Mouse (Mus musculus) MEL (cell line): ENCODE data around the gene Dnajc27.
A peak's percentile ranks its signal among the peaks of the same experiment; 100 is the strongest.

Source experiments
- CTCF ChIP-seq, 3 experiments: IDR thresholded peaks in 2 of 3; conservative IDR thresholded peaks in 1 of 3; 2 replicates each; pipeline ENCODE4 v1.5.1; 2011 to 2012; ENCODE audit warnings: low read length in 3 of 3, low read depth in 2 of 3, mild to moderate bottlenecking in 2 of 3, improper control_type of control experiment in 1 of 3, inconsistent platforms in 1 of 3, mixed read lengths in 1 of 3, moderate library complexity in 1 of 3; ENCODE audit not compliant: control insufficient read depth in 1 of 3, insufficient read depth in 1 of 3, poor library complexity in 1 of 3, severe bottlenecking in 1 of 3
- EP300 ChIP-seq, 2 experiments: IDR thresholded peaks; 2 replicates each; pipeline ENCODE4 v1.6.1; 2011; ENCODE audit warnings: improper control_type of control experiment in 2 of 2, low read length in 2 of 2, low read depth in 1 of 2, mild to moderate bottlenecking in 1 of 2
- GABPA ChIP-seq: IDR thresholded peaks from 2 replicates; pipeline ENCODE4 v1.6.1; 2012; ENCODE audit warnings: low read depth, mild to moderate bottlenecking, inconsistent platforms, low read length, improper control_type of control experiment, moderate library complexity
- MAX ChIP-seq: IDR thresholded peaks from 2 replicates; pipeline ENCODE4 v1.6.1; 2011; ENCODE audit warnings: low read length, improper control_type of control experiment
- MEF2A ChIP-seq: IDR thresholded peaks from 2 replicates; pipeline ENCODE4 v1.6.1; 2014; ENCODE audit warnings: low read depth, mild to moderate bottlenecking, inconsistent platforms, low read length, improper control_type of control experiment; ENCODE audit not compliant: poor library complexity, insufficient replicate concordance, severe bottlenecking; ENCODE audit errors: extremely low read depth
- POLR2A ChIP-seq, 2 experiments: IDR thresholded peaks; 2 replicates each; pipeline ENCODE4 v1.6.1; 2011 to 2012; ENCODE audit warnings: low read length in 2 of 2, mild to moderate bottlenecking in 2 of 2, control low read depth in 1 of 2, improper control_type of control experiment in 1 of 2, low read depth in 1 of 2, moderate library complexity in 1 of 2; ENCODE audit not compliant: control insufficient read depth in 1 of 2, insufficient read depth in 1 of 2, poor library complexity in 1 of 2
- UBTF ChIP-seq: IDR thresholded peaks from 2 replicates; pipeline ENCODE4 v1.6.1; 2012; ENCODE audit warnings: low read depth, mild to moderate bottlenecking, inconsistent platforms, low read length, improper control_type of control experiment, moderate library complexity, borderline replicate concordance; ENCODE audit not compliant: insufficient read depth
- USF1 ChIP-seq: IDR thresholded peaks from 2 replicates; pipeline ENCODE4 v1.6.1; 2014; ENCODE audit warnings: low read depth, mild to moderate bottlenecking, inconsistent platforms, low read length, improper control_type of control experiment, moderate library complexity
- ZC3H11A ChIP-seq: IDR thresholded peaks from 2 replicates; pipeline ENCODE4 v1.6.1; 2012; ENCODE audit warnings: low read depth, mild to moderate bottlenecking, inconsistent platforms, low read length, improper control_type of control experiment
- ZKSCAN1 ChIP-seq: IDR thresholded peaks from 2 replicates; pipeline ENCODE4 v1.6.1; 2012; ENCODE audit warnings: low read depth, mild to moderate bottlenecking, inconsistent platforms, low read length, improper control_type of control experiment, moderate library complexity
- ZMIZ1 ChIP-seq: IDR thresholded peaks from 2 replicates; pipeline ENCODE4 v1.6.1; 2012; ENCODE audit warnings: low read depth, mild to moderate bottlenecking, inconsistent platforms, low read length, improper control_type of control experiment, moderate library complexity
- ZNF384 ChIP-seq: IDR thresholded peaks from 2 replicates; pipeline ENCODE4 v1.6.1; 2012; ENCODE audit warnings: low read depth, mild to moderate bottlenecking, inconsistent platforms, low read length, improper control_type of control experiment

DNA sequence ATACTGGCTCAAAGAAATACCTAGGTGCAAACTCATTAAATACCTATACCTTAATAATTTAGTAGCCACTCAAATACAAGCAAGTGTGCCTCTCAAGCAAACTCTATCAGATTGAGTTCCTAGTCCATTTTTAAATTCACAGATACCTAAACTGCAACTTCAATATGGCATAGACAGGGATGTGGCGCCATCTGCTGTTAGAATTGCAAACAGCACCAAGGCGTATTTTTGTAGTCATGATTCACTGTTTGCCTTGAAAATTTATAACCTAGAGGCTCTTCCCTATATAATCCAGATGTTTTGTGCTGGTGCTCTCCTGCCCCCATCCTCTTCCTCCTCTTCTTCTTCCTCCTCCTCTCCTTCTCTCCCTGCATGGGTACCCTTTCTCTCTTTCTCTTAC is 2.1 kb upstream of the Dnajc27 start:
- TF ChIP-seq CTCF (IDR thresholded peaks at IDR 0.05 in 2 of 3, conservative IDR thresholded peaks at IDR 0.05 in 1 of 3; ENCODE audit: control insufficient read depth in 1 of 3, insufficient read depth in 1 of 3, low read depth in 2 of 3, low read length in 3 of 3, poor library complexity in 1 of 3, severe bottlenecking in 1 of 3): peak; percentile 75 to 99 (median 88)
- no peak for TF ChIP-seq POLR2A (IDR thresholded peaks at IDR 0.05; ENCODE audit: control insufficient read depth in 1 of 2, insufficient read depth in 1 of 2, low read depth in 1 of 2, low read length in 2 of 2, poor library complexity in 1 of 2)
- TF ChIP-seq GABPA: no peak
- no peak for TF ChIP-seq ZMIZ1
- no peak for TF ChIP-seq ZNF384
- TF ChIP-seq EP300 (IDR thresholded peaks at IDR 0.05; ENCODE audit: low read depth in 1 of 2, low read length in 2 of 2): no peak
- TF ChIP-seq ZC3H11A: peak; percentile 99
- no peak for TF ChIP-seq UBTF
- no peak for TF ChIP-seq USF1
- TF ChIP-seq ZKSCAN1: no peak
- TF ChIP-seq MAX: no peak
- TF ChIP-seq MEF2A: no peak
